Mouse (Mus musculus) left cerebral cortex, postnatal 10 days (tissue): ENCODE measurements at regions not wholly inside any gene's neighbourhood (a gene's known extent, or its start where the extent isn't known, plus 50 kb on each side); places are given as distances from the start of the nearest gene placed in this dataset.

Experiments
- DNase-seq, 2 experiments: peaks; one replicate each; pipeline ENCODE4 v3.0.0; 2021 to 2022; ENCODE audit warnings: low spot score in 2 of 2, mixed read lengths in 1 of 2; ENCODE audit errors: extremely low spot score in 1 of 2
- intact Hi-C: fragments of 180-260 bp; cut with DNase I; formaldehyde crosslinking; loops from one replicate; pipeline ENCODE4 v1.15.1; 2025

DNA sequence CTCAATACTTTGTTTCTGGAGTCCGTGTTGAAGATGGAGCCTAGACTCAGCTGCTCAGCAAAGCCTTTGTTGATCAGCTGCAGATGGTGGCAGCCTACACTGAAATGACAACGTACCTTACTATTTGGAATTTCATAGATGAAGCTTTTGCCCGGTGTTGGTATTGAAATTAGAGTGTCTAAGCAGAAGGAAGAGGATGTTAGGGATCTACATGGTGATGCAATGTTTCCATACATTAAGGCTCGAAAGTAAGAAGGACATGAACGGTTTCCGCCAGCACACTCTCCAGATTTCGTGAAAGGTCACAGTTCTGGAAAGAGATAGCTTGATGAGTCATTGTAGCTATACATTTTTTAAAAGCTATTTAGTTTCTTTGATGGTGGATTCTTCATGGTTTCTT is 412.9 kb upstream of the Actbl2 start:
- intact Hi-C loops, result no loop called here
- DNase-seq, result no peak

DNA sequence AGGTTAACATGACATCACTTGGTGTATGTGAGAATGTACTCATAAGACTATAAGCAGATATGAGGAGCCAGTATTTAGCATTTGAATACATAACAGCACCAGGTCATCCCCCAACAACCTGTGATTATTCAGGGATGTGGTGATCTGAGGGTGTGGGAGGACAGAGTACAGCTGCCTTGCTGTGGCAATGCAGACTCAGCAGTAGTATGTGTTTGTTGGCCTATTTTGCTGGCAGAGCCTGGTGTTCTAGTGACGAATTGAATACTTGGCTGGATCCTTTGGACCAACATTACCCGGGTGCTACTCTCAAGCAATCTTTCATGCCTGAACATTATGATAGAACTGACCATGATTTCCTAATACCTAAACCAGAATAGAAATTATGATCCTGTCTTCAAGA is 409.1 kb upstream of the Actbl2 start:
- intact Hi-C loops, result no loop called here
- no peak for DNase-seq

DNA sequence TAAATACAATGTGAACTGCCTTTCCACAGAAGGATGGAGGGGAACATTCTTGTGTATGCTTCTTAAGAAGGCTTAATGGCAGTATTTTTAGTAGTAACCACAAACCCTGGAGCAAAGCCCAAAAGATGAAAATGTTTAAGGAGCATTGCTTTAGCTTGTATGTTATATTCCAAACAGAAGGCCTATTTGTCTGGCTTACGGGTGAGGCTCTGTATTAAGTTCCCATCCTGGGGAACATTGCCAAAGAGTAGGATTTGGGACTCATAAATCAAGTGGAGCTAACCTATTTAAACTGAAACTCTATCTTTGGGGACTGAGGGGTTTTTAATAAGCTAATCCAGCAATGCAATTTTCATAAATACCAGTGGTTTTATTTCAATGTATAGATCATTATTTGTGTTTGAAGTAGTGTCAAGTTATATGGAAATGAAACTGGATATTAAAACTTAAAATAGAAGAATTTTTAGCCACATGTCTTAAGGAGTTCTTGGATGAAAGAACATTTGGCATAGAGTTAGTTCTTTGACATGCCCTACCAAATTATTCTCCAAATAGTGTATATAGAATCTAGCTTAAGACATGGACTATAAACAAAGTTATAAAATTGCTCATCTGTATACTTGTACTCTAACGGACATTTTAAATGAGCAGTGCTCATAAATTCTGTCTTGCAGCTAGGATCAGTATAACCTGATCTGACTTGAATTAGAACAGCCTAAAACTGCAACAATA is 401.7 kb upstream of the Actbl2 start:
- no peak for DNase-seq
- intact Hi-C loops, result no loop called here

DNA sequence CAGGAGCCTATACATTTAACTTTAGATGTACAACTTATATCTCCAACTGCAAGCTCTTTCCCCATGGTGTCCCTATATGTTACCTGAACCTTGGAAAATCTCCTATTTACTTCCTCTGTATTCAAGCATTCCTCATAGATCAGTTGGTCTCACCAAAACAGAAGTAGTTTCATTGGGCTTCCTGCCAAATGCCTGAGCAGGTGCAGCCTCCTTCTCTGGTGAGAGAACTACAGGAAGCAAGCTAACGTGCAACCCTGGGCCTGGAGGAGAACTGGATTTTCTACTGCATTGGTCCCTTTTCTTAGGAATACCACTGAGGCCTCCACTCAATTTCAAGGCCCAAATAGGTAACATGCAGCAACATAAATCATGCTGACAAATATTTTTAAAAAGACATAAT is 400.6 kb upstream of the Actbl2 start:
- intact Hi-C loops, result no loop called here
- DNase-seq, result no peak

DNA sequence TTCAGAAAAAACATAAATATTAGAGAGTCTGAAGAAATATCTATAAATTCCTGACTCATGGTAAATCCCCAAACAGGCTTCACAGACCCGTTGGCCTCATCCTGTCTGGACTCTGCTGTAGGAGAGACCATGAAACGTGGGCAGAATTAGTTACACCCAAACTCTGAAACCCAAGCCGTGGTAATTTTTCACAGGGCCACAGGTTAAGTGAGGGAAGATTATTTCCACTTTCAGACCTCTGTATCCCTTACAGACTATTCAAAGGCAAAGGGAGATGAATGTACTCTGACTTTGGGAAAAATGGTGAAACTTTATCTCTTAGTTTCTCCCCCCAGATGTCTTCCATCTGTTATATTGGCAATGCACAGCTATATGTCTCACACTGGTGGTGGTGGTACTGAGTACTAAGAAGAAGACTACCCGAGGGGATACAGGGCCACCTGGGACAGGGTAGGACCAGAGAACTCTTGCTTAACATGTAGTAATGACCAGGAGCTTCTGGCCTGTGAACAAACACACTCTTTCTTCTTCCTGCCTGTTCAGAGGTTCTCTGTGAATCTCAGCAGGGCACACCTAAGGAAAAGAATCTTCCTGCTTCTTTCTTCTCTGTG is 388.8 kb upstream of the Actbl2 start:
- DNase-seq, result no peak
- intact Hi-C loops, result loop anchor here (10.0 kb wide), 1 partner anchor 471 kb away; the partner anchor contains the start of gene Plk2

DNA sequence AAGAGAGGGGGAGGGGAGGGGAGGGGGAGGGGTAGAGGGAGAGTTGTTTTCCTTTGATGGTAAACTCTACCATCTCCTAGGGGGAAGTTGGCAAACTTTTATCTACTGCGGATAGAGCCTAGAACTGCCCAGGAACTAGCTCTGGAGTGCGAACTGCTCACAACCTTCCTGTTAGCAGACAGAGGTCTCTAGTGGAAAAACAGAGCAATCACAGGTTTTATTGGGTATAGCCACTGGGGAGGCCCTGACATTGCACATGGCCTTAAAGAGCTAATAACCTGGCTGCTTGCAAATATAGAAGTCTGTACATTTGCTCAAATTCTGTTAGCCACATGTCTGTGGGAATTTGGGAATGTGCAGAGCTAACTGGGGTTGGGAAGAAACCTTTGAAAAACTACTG is 388.1 kb upstream of the Actbl2 start:
- no peak for DNase-seq
- intact Hi-C loops, result loop anchor here (10.0 kb wide), 1 partner anchor 472 kb away; the partner anchor contains the start of gene Plk2

DNA sequence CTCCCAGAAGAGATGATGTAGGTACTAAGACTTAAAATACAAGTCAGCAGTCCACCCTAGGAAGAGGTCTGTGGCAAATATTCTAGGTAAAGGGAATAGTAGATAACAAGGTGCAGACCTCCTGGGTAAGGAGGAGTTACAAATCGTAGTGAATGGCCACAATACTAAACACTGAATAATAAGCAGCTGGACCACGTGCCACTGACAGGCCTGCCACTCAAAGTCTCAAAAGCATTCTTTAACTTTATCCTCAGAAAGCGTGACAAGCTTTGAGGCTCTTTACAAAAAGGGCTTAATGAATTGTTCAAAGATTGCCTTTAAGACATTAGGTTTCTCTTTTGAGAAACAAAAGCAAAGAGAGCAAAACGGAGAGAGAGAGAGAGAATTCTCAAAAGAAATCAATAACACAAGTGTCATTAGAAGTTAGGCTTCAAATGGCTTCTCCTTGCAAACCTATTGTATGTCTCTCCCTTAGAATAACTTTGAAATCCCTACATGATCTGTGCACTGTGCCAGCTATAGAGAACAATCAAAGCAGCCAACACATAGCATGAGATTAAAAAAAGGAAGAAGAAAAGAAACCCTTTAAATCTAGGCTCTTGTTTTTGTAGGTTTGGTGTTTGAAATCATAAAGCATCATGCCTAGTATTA is 383.6 kb upstream of the Actbl2 start:
- DNase-seq, result no peak
- intact Hi-C loops, result no loop called here

DNA sequence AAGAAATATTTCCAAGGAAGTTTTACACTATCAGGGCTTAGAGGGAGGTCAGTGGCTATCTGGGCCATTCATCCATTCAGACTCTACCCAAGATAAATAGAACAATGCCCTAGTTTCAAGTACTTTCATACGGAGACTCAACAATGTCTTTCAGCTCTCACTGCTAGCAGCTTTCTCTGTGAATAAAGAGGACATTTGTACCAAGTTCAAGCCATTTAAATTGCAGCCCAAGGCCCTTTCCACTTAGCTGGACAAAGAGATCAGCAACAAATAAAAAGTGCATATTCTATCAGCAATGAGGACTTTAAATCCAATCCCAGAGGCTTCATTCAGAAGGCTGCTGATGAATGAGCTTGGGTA is 383.1 kb upstream of the Actbl2 start:
- no peak for DNase-seq

DNA sequence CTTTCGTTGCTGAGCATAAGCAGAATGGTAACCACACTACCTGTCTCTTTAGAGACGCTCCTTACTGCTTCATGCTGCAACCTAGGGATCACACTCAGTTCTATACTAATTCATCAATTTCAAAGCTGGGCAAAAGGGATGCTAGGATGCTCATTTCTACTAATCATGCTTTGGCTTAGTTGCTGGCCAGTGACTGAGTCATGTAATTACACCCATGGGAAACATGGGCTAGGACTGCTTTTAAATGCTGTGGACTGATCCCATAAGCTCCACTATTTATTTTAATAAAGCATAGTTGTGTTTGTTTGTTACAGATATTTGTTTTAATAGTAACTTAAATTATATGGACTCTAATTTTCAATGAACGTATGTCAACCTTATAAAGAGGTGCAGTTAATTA is 373.2 kb upstream of the Actbl2 start:
- no peak for DNase-seq
- intact Hi-C loops, result no loop called here

More for the DNA sequence above, 383.1 kb upstream of the Actbl2 start:
- intact Hi-C loops, result no loop called here

DNA sequence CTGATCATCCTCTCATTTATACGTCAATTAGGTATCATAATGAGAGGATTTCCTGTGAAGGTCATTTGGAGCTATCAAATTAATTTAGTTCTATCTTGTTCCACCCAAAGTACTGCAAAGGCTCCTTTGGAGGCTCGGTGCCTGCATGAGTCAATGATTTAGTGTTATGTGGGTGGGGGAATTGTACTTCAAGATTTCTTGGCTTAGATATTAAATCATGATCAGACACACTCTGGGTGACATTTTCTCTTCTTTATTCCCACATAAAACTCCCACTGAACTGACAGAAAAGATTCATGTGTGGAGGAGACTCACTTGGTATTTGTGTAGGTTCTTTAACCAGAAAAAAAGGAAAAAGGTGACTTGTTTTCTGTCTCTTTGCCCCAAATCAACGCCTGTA is 372.6 kb upstream of the Actbl2 start:
- no peak for DNase-seq
- intact Hi-C loops, result no loop called here

DNA sequence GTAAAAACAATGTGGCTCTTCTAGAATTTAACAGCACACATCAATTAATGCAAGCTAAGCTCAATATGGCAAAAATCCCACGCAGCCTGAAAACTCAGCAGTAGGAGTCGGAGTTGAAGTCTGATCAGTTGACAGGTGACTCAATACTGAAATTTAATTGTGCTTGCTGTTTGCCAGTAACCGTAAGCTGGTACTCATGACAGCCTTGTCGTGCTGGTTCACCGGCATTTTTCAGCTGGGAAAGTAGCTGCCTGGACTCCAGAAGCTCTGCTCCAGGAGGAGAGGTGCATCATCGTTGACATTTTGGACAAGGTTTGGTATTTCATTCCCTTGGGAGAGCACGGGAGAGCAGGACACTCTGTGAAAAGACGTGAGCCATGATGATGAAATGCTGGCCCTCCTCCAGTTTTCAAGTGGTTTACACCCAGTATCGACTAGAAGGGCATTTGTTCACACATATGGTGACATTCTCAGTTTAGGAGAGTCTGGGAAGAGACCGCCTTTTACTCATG is 372.1 kb upstream of the Actbl2 start:
- intact Hi-C loops, result no loop called here
- DNase-seq, result peak in 1 of 2 experiments; percentile 20

DNA sequence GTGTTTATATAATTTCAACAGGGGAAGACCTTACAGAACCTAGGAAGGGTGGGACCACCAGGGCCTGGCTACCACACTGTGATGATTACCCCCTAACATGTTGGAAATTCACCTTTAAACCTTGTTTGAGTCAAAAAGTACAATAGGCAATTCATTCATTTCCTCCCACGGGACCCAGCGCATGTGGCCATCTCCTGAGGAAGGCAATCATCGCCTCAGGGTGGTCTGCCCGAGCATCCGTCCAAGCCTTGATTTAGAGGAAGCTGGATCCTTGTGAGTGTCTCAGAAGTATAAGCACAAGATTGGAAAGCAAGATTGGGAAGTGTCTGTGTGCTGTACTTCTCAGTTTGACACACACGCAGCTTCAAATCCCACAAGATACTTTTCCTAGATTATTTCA is 360.9 kb upstream of the Actbl2 start:
- DNase-seq, result peak in 1 of 2 experiments; percentile 45
- intact Hi-C loops, result no loop called here

DNA sequence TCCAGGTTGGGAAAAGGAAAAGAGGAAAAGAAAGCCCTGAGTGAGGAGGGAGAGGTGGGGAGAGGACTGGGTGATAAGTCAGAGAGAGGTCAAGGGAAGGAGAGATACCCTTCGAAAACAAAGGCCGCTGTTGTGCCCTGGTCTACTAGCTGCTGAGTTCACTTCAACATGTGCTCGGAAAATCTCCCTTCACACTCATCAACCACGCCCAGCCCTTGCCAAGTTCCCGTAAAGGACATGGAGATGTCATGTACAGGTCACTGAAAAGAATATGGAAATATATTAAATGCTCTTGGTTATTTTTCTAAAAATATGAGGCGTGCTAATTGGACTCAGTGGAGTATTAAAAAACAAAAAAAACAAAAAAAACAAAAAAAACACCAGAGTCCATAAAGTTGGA is 359.5 kb upstream of the Actbl2 start:
- intact Hi-C loops, result no loop called here

DNA sequence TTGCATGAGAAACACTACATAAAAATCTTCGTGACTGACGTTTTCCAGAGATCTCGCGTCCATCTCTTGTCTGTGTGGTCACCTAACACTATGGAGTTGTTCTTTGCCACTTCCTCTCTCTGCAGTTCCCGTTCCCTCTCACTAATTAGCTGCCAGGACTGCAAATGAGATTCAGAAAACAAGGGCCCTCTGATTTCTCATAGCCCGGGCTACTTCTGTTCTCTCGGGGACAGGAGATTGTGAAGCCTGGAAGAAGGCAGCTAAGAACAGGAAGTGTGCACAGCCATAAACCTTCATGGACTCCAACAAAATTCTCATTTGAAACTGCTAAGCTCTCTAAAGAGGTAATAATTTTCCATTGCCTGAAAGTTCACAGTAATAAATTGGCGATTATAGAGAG is 358.9 kb upstream of the Actbl2 start:
- intact Hi-C loops, result no loop called here

More for the DNA sequence above, 359.5 kb upstream of the Actbl2 start:
- no peak for DNase-seq

DNA sequence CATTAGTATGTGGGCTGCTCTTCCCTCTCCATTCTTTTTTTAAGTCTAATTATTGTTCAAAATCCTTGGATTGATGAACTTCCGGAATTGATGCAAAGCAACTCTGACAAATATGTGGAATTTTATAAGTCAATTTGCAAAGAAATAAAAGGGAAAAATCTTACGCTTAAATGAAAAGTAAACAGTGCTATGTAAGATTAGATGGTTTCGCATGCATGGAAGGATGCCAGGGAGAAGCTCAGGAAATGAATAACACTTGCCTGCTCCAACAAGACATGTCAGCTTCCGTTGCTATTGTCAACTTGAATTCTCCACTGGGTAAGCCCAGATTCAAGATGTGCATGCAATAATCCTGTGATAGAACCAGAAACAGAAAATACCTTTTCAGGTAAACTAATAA is 357.2 kb upstream of the Actbl2 start:
- DNase-seq, result peak in 1 of 2 experiments; percentile 25
- intact Hi-C loops, result no loop called here

More for the DNA sequence above, 358.9 kb upstream of the Actbl2 start:
- DNase-seq, result no peak

DNA sequence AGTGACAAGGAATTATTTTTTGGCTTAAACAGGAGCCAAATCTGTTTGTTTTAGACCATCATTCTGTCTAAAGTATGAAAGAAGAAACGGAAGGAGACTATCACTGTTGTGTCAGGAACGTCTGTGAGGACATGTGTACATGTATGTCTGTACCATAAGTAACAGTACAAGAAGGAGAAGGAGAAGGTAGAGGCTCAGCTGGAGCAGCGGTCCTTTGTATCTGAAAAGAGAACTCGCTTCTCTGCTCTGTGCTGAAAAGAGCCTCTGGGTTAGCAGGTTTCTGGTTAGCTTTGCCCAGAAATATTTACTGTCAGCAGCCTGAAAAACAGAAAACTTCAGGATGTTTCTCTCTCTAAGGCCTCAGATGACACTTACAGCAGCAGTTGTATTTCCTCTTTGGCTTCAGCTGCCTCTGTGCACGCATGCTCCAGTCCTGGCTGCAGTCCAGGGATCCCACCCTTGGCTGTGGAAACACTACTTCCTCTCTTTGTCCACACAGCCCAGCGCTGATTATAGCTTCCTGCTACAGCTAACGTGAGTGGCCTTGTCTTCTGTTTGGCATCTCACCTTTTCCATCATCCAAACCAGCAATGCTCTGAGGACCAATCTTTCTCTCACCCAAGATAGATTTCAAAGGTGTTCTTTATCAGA is 351.7 kb upstream of the Actbl2 start:
- intact Hi-C loops, result no loop called here
- peak; percentile 45 to 94 for DNase-seq

DNA sequence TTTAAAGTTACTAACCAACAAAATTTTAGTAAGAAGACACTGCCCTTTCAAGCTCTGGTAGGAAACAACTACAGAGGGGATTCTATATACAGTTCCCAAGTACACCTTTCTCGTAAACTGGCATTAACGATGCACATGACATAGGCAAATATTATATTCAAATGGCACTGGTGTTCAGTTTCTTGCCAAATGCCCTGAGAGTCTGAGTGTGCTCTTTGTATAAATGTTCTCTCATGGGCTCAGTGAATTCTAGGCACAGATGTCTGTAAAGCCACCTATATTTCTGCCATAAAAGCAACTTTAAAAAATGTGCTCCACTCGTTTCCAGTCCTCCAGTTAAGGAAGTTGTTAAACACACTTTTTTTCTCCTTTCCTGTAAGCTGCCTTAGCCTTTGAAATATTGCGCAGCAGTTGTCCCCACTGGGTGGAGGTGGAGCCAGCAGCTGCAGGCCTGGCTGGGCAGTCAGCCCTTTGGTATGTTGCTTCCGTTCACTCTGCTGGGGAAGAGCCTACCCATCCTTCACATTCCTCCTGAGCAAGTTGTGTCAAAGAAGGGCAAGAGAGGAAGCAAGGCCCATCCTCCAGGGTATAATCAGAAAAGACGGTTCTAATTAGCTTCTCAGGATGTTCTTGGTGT is 347.4 kb upstream of the Actbl2 start:
- intact Hi-C loops, result no loop called here
- DNase-seq, result peak in 1 of 2 experiments; percentile 76

DNA sequence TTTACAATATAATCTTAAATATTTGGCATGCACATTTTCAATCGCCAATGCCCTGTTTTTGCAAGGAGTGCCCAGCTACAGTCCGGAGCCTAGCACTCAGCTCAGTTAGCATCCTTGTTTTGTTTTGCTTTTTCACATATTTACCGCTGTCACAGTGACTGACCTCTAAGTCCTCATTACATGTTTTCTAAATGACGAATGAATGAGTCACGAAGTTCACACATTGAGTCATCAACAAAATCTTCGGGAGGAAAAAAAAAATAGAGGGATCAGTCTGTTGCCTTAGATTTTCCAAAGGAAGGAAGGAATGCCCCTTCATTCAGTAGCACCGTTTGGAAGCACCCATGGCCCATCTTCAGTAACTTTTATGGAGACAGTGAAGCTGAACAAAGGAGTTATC is 342.9 kb upstream of the Actbl2 start:
- intact Hi-C loops, result no loop called here
- DNase-seq, result no peak

DNA sequence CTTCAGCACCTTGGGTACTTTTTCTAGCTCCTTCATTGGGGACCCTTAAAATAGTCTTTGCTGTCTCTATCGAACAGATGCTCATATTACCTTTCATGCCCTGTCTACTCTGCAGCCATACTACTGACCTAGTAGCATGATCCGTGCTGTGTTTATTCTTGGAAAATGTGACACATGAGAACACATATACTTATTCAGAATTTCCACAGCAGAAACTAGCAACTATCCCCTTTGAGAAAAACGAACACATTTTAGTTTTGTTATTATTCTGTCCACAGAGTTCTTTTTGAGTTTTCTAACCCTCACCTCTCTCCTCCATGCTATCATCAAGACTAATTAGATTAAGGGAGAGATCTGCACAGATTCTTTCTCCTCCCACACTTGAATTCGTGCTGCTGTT is 341.6 kb upstream of the Actbl2 start:
- DNase-seq, result no peak

More for the DNA sequence above, 341.6 kb upstream of the Actbl2 start:
- intact Hi-C loops, result no loop called here
